Mouse (Mus musculus) Patski (cell line): Measurements from ENCODE around the gene Fam193b. TPM values are rescaled to one million over a fixed set of nuclear protein-coding genes. Genes with fewer than 3 reads are reported as not detected.
"Not testable (repeated sequence)": the region's sequence is repeated elsewhere in the genome, so short reads cannot be mapped to it uniquely, and the experiment has no call there.

Experiments
- ATAC-seq: fragments of 100-300 bp; one replicate; pipeline ENCODE4 v1.8.0; 2021
- CTCF ChIA-PET: fragments of 350-600 bp; sonication (Branson Sonifier 250); formaldehyde crosslinking; loops from one replicate; lab custom pipeline; 2022; ENCODE audit warnings: inconsistent platforms; lab: Charles Lee
- POLR2A ChIA-PET: fragments of 350-600 bp; sonication (Branson Sonifier 250); formaldehyde crosslinking; loops from one replicate; lab custom pipeline; 2022; ENCODE audit warnings: antibody characterized with exemption, inconsistent platforms; lab: Charles Lee
- DNase-seq: peaks from one replicate; pipeline ENCODE4 v3.0.0-alpha.2; 2011; ENCODE audit warnings: low read depth, low spot score
- H3K27me3 ChIP-seq: fragments of 371-371 bp; one replicate; pipeline ENCODE4 v1.5.1; 2021
- CTCF ChIP-seq: fragments of 100-300 bp; IDR thresholded peaks from one replicate; pipeline ENCODE4 v1.5.1; 2021
- in situ Hi-C: fragments of 300-500 bp; cut with MboI; formaldehyde crosslinking; loops from 3 replicates; pipeline ENCODE4 v1.11.1; 2018; ENCODE audit warnings: low pct_unique_long_range_greater_than_20kb, mixed read lengths
- polyA plus RNA-seq: library from polyadenylated mRNA; unstranded; gene quantifications from one replicate; pipeline ENCODE4 v1.2.3, GENCODE M21; 2021

The Fam193b gene
- polyA plus RNA-seq, 1 experiment from 2014 or later: 66.5 TPM

- ChIA-PET CTCF (interaction anchor here (1.5 to 1.8 kb wide), 2 partner anchors 35 to 47 kb away, joined by 3 to 4 read pairs; partner anchors contain the start of gene Ddx46), POLR2A (interaction anchor here (1.4 kb wide), 1 partner anchor 23 kb away, joined by 3 read pairs; no protein-coding TSS in a partner anchor)
- TF ChIP-seq CTCF: no peak
- in situ Hi-C loops: loop anchor here (5.0 kb wide), 1 partner anchor 37 kb away; the partner anchor contains the start of gene Ddx46
- ATAC-seq (peak; percentile 83), DNase-seq (no peak)
- H3K27me3 ChIP-seq: no peaks in the 10 kb centered on the region
Observed at GRCm38 (mm10) chr13:55599566-55600540, 28.9 kb upstream of the Fam193b start, which contains the start of gene B4galt7. Gene B4galt7, plus strand, starts transcription at chr13:55599896.

- ATAC-seq: no peak
- no peak for DNase-seq
Observed at GRCm38 (mm10) chr13:55596802-55597201, 25.9 kb upstream of the Fam193b start.

GRCm38 (mm10) chr13:55595375-55595774, 24.5 kb upstream of the Fam193b start:
- in situ Hi-C loops: no loop called here
- POLR2A ChIA-PET: no interaction called here
- DNase-seq: no peak
- ATAC-seq: no peak
- no peaks in the 10 kb centered on the region for H3K27me3 ChIP-seq
- CTCF ChIA-PET: no interaction called here
- TF ChIP-seq CTCF: no peak

More at GRCm38 (mm10) chr13:55596802-55597201, 25.9 kb upstream of the Fam193b start:
- ChIA-PET POLR2A (no interaction called here), CTCF (no interaction called here)
- no peak for TF ChIP-seq CTCF
- H3K27me3 ChIP-seq: no peaks in the 10 kb centered on the region
- in situ Hi-C loops: no loop called here

- POLR2A ChIA-PET: interaction anchor here (1.3 to 2.3 kb wide), 2 partner anchors 29 to 108 kb away, joined by 4 to 8 read pairs; partner anchors contain the start of gene Caml
- in situ Hi-C loops: no loop called here
- no peak for TF ChIP-seq CTCF
- H3K27me3 ChIP-seq: peaks cover 2% of the 10 kb centered on the region
- DNase-seq (no peak), ATAC-seq (peak; percentile 31)
- CTCF ChIA-PET: interaction anchor here (1.1 to 1.2 kb wide), 3 partner anchors 8 to 134 kb away, joined by 3 read pairs; partner anchors contain the start of gene Pcbd2
Observed at GRCm38 (mm10) chr13:55593254-55593747, 22.4 kb upstream of the Fam193b start.

GRCm38 (mm10) chr13:55592512-55593253, 21.8 kb upstream of the Fam193b start:
- CTCF ChIA-PET: interaction anchor here (1.1 to 1.2 kb wide), 3 partner anchors 9 to 134 kb away, joined by 3 read pairs; partner anchors contain the start of gene Pcbd2
- in situ Hi-C loops: no loop called here
- peak; percentile 73 for DNase-seq

GRCm38 (mm10) chr13:55591961-55592490, 21.1 kb upstream of the Fam193b start:
- TF ChIP-seq CTCF: no peak
- DNase-seq (no peak), ATAC-seq (no peak)
- in situ Hi-C loops: no loop called here
- POLR2A ChIA-PET: no interaction called here
- CTCF ChIA-PET: interaction anchor here (1.4 kb wide), 1 partner anchor 9 kb away, joined by 4 read pairs; no protein-coding TSS in a partner anchor
- peaks cover 2% of the 10 kb centered on the region for H3K27me3 ChIP-seq

More at GRCm38 (mm10) chr13:55592512-55593253, 21.8 kb upstream of the Fam193b start:
- ATAC-seq: peak; percentile 93
- no peak for TF ChIP-seq CTCF
- POLR2A ChIA-PET: interaction anchor here (1.3 to 2.3 kb wide), 2 partner anchors 30 to 108 kb away, joined by 4 to 8 read pairs; partner anchors contain the start of gene Caml
- peaks cover 2% of the 10 kb centered on the region for H3K27me3 ChIP-seq

- in situ Hi-C loops: no loop called here
- CTCF ChIA-PET: no interaction called here
- TF ChIP-seq CTCF: no peak
- ATAC-seq (no peak), DNase-seq (no peak)
- POLR2A ChIA-PET: no interaction called here
- H3K27me3 ChIP-seq: no peaks in the 10 kb centered on the region
Observed at GRCm38 (mm10) chr13:55578086-55578485, 7.2 kb upstream of the Fam193b start.

GRCm38 (mm10) chr13:55576872-55577271, 6.0 kb upstream of the Fam193b start:
- CTCF ChIA-PET, DNase-seq, in situ Hi-C loops, POLR2A ChIA-PET, H3K27me3 ChIP-seq, ATAC-seq: not testable (repeated sequence)

- TF ChIP-seq CTCF: no peak
- POLR2A ChIA-PET: interaction anchor here (0.7 kb wide), 1 partner anchor 213 kb away, joined by 3 read pairs; the partner anchor contains the start of gene Lman2
- ATAC-seq: no peak
Observed at GRCm38 (mm10) chr13:55575932-55576331, 5.0 kb upstream of the Fam193b start.

GRCm38 (mm10) chr13:55574321-55574720, 3.4 kb upstream of the Fam193b start:
- in situ Hi-C loops: no loop called here
- H3K27me3 ChIP-seq: no peaks in the 10 kb centered on the region
- CTCF ChIA-PET: no interaction called here
- POLR2A ChIA-PET: no interaction called here
- DNase-seq (no peak), ATAC-seq (no peak)
- no peak for TF ChIP-seq CTCF

More at GRCm38 (mm10) chr13:55575932-55576331, 5.0 kb upstream of the Fam193b start:
- no peaks in the 10 kb centered on the region for H3K27me3 ChIP-seq
- in situ Hi-C loops: no loop called here
- CTCF ChIA-PET: no interaction called here
- DNase-seq: no peak
